Mouse (Mus musculus) embryo, embryonic 10.5 days (tissue): ENCODE results near the gene Jph4.
A peak's percentile ranks its signal among the peaks of the same experiment; 100 is the strongest.

Experiments used
- DNase-seq: peaks from one replicate; pipeline ENCODE4 v3.0.0-alpha.2; 2015; ENCODE audit warnings: low spot score

The Jph4 gene

DNA sequence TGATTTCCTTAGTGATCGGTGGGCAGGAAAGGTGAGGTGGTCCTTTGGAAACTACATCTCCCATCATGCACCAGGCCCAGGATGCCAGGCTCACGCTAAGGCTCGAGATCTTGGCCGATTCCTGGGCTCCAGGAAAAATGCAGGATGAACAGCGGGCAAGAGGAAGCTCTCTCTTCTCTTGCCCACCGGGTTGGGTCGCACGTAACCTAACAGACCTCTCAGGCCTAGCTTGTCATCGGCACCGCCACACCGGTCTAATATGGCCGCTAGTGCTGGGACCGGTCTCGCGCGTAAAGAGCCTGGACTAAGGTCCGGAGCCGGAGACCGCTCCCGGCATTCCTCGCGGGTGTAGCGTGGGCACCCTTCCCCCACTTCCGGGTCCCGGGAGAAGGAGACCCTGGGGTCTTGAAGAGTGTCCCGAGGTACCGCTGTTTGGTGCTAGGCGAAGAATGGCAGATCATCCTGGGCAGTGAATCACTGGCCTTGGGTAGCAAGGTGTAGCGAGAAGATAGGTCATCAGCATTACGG, 22.0 kb downstream of the Jph4 start, which contains the start of gene Thtpa:
TSS of gene Thtpa (plus strand) at position 81 of the 528 bp plus-strand sequence.
- peak; percentile 89 for DNase-seq

DNA sequence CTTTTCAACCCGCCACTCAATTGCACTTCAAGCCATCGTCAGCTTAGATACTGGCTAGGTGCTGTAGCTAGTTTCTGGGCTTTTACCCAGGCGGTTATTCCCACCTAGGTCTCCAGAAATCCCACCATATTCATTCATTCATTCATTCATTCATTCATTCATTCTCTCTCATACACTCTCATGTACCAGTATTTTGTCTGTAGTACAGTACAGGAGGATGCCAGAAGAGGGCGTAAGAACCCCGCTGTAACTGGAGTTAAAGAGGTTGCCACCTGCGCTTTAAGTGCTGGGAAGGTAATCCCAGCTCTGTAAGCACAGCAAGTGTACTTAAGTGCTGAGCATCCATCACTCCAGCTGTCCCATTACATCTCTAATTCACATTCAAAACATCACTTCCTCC, 22.8 kb downstream of the Jph4 start:
- no peak for DNase-seq

DNA sequence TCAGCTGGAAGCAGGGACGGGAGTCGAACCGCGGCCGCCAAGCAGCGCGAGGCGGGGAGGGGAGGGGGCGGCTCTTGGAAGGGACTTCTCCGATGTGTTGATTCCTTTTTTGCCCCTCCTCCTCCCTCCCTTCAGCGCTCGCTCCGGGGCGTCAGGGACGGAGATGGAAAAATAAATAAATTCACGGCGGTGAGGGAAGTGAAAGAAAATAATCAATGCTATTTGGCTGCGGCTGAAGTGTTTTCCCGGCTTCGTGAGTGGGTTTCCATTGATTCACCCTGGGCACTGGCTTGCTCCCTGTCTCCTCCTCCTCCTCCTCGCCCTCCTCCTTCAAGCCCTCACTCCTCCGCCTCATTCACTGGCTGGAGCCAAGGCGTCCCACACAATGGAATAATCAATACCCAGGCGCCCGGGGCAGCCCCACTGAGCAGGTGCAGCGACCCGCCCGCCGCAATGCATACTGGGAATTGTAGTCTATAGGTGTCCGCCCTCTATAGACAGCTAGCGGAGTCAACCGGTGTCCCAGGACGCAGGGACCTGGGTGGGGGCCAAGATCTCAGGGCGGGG, 24.6 kb downstream of the Jph4 start, which contains the start of gene Zfhx2:
TSS of gene Zfhx2 (minus strand) at position 314 of the 567 bp plus-strand sequence.
- peak; percentile 97 for DNase-seq

DNA sequence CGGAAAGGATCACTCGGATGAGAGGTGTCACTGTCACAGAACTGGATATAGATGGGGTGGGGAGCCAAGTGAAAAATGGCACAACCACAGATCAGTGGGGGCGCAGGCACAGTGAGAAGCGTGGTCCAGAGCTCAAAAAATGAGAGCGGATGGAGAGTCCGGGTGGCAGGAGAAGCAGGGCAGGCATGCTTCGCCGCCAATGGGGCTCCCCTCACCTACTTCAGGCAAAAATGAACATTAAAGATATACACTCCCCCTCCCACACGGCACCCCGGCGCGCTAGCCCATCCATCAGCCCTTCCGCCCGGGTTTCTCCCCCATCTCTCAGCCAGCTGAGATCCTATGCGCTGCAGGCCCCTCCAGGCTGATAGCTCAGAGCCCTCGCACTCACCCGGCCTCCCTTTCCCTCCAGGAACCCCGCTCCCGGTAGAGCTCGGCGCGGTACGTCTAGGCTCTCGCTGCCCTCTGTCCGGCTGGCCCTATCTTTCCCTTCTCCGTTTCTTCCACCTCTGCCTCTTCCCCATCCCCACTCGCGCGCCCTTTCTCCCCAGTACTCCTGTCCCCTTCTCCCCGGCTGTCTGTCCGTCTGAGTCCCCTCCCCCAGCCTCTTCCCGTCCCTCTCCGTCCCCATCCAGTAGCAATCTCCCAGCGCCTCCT, 25.4 kb downstream of the Jph4 start:
- no peak for DNase-seq

DNA sequence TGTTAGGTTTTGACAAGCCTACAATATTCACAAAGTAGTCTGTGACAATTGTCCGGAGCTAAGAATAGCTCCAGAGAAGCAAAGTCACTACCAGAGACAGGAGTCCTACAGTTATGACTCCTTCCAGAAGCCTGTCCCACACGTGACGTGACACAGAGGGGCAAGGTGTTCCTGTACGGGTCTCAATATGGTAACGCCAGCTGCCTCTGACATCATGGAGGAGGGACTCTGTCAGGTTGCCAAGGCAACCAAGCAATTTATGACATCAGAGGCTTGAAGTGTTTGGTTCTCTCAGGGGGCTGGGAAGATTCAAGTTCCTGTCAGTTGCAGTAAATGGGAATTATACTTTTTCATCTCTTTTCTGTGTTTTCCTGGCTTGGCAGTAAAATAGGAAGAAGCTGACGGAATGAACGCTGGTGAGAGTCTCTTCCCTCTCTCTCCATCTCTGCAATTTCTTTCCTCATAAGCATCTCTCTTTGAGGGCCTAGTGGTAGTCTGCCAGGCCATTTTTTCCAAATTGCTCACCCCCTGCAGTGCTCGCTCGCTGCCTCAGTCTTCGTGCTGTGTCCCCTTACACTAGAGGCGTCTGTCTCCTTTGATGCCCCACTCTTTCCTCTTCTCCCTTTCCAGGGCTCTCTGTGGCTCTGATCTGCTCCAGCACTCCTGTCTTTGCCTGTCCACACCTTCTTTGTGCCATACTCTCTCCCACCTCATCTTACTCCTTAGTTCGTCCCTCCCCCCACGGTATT, 27.4 kb downstream of the Jph4 start:
- DNase-seq = peak; percentile 49

DNA sequence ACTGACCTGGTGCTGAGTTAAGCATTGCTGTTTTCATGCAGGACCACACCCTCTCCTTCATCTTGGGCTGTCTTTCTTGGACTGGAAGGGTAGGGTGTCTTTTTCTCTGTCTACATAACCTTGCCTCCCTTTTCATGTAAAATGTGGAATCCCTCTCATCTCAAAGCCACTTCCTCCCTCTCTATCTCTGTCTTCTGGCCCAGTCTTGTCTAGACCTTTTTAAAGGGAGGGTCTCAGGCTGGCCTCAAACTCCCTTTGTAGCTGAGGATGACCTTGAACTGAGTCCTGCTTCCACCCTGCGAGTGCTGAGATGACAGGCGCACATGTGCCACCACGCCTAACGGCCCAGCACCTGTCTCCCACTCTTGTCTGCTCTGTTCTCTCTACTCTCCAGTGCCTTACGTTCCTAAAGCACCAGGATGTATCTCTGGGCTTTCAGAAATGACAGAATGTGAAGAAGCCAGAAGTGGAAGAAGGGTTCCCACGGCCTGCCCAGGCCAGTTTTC, 30.7 kb downstream of the Jph4 start:
- no peak for DNase-seq

DNA sequence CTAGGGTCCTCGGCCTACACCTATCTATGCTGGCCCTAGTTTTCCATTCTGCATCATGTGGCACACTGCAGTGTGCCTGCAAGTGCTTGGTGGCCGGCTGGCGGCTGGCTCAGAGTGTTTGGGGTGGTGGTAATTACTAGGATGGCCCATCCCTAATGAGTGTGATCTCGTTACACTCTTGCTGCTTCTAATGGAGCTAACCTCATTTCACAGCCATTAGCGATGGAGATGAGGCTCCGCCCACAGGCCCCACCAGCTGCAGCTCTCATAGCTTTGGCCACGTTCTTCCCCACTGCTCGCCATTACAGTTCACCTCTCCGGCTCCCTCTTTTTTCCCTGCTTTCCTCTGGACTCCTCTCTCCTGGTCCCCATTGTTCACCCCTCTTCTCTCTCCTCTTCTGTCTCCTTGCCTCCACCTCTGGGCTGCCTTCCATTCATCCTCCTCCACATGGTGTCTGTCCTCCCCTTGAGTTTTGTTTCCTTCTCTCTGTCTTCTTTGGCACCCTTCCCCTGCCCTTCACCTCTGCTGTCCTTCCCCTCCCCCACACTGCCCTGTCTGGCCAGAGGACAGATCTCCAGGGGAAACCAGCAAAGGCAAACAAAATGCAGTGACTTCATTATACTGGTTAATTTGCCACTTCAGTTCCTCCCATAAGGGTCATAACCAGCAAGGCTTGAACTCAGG, 31.3 kb downstream of the Jph4 start:
- no peak for DNase-seq

DNA sequence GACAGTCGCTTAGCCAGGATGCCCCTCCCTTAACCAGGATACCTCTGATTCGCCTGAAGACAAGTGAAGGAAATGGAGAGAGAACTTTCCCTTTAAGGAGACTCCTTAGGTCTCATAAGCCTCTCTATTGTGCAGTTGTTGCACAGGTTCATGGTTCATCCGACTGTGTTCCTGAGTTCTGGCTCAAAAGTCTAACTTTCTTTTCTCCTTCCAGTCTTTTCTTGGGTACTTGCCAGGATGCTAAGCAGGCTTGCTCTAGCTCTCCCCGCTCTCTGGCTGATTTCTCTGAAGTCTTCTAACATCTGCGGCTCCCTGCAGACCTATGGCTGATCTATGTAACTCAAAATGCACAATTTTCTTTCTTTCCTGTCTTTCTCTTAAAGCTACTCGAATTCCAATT, 33.3 kb downstream of the Jph4 start:
- DNase-seq = no peak

DNA sequence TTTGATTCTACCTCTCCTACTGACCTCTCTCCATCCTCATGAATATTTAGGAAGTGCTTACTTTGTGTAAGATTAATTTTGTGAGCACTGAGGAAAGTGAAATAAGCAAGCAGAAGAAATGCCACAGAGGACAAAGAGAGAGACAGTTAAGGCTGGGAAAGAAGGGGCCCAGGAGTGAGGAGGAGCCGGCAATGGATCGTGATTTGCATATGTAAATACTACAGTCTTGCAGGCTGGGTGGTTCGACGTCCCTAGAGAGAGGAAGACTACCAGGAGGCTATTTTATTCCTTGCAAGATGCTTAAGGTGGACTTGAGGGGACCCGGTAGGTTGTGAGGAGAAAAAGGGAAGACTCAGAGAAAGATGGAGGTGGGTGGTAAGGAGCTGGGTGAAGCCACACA, 35.6 kb downstream of the Jph4 start:
- DNase-seq = no peak

DNA sequence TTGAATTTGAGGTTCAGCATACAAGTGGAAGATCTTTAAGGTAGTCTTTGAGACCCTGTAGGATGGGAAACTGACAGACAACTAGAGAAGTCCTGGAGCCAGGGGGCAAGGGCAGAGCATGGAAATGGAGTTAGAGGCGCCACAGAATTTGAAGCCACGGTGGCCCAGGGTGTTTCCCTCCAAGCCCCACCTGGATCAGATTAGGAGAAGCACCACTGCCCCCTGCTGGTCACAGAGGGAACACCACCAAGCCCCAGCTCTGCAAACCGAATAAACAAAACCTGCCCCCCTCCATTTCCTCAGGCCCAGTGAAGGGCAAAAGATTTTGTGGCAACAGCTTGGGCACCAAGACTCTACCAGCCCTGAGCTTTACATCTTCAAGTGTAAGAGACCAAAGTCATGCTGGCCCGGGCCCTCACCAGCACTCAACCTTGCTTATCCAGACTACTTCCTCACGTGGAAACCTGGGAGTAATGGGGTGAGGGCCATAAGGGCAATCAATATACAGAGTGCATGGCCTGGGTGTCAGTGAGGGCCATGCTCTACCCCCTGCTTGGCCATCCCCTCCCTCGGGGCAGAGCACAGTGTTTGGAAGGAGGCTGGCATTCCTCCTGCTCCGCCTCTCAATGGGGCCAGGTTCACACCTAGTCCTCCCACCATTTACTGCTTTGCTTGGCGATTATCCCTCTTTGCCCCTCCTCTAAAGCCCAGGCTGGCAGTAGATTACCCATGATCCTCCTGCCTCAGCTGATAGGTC, 37.3 kb downstream of the Jph4 start:
- peak; percentile 90 for DNase-seq

DNA sequence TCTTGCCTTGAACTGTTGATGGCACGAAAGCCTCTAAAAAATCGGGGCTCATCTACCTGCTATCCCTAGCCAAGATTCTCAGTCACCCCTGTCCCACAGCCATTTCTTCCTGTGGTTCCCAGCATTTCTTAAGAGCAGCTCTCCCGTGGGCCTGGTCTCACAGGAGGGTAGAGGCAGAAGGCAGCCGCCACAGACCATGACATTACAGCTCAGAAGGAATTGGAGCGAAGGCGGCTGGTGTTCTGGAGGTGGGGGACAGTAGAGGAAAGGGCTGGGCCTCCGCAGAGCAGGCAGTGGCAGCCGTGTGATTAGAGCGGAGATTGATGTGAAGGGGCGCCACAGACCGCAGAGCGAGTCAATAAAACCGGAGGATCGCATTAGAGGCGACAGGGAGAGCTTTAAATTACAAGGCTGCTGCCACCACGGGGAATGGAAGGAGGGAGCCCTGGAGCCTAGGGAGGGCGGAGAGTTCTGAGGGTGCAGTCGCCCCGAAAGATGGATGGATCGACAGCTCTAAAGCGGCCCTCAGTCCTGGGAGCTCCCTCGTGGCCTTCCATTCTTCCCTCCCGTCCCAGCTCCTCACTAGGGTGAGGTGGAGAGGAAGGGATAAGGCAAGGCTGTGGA, 38.3 kb downstream of the Jph4 start:
- DNase-seq = peak; percentile 68

DNA sequence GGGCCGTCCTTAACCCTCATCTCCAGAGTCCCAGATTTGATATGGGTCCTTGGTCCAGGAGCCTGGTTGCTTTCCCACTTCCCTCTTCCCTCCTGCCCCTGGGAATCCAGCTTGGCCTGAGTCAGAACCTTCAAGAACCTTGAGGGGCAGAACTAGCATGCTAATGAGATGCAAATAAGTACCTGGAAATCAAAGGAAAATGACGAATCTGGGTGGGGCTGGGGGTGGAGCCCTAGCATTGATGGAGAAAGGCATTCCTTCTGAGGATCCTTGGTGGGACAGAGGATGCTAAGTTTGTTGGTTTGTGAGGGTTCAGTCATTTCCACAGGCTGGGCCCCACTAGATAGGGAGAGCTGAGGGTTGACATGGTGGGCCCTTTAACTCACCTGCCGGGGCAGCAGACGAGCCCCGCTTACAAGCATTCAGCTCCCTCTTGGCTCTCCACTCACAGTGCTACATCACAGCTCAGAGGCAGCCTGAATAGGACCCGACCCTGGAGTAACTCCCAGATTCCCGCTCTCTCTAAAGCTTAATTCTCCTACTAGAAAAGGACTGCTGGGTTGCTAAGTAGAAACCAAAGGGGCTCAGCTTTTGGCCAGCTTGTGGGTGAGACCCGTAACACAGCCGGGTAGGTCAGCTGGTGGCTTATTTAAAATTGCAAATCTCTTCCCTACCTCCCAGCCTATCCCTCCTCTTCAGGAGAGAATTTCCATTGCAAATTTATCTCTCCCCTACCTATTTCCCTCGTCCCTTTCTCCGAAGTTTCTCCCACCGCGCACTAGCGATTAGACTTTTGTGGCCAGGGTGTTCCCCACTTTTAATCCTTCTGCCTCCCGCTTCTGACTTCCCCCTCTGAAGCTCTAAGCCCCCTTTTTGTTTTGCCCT, 39.0 kb downstream of the Jph4 start:
- no peak for DNase-seq

DNA sequence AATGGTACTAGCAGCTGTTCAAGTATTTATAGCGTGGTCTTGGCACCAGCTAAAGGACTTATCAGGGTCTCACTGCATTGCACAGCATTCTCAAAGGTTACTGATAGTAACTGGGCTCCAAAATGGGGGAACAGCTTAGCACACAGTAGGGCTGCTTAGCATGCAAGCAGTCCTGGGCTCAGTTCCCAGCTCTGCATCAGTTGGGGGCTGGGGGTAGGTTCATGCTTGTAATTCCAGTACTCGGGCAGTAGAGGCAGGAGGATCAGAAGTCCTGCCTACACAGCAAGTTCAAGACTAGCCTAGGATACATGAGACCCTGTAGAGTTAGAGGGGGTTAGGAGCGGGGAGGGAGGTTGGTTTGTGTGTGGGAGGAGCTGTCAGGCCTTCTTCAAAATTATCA, 39.8 kb downstream of the Jph4 start:
- DNase-seq = no peak

DNA sequence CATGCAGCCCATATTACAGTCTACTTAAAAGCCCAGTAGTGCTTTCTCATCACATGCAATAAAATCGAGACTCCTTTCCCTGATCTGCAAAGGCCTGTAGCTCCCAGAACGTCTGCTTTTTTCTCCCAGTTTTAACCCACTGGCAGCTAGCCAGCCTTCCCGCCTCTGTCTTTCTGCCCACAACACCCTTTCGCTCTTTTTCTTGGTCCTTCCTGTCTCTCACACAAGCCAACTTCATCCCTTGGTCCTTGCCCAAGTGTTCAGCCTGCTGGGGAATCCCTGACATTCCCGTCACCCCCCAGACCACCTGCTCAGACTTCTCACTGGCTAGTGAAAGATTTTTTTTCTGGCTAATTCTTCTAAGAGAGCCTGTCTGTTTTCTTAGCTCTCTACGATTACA, 40.5 kb downstream of the Jph4 start:
- DNase-seq = no peak

DNA sequence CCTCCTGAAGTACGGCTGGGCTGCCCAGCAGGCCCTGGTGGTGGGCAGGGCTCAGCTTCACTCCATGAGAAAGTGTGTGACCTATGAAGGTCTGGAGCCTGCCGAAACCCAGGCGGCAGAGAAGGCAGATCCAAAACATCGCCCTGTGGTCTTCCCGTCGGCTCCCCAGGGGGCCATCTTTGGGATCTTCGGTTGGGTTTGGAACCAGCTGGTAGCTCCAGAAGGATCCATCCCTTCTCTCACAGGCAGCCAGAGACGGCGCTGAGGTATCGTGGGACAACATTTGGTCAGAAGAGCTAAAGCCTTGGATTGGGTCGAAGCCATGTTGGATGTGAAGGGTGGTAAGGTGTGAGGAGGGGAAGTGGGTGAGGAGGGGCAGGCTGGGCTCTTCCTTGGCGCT, 42.3 kb downstream of the Jph4 start:
- DNase-seq = no peak

DNA sequence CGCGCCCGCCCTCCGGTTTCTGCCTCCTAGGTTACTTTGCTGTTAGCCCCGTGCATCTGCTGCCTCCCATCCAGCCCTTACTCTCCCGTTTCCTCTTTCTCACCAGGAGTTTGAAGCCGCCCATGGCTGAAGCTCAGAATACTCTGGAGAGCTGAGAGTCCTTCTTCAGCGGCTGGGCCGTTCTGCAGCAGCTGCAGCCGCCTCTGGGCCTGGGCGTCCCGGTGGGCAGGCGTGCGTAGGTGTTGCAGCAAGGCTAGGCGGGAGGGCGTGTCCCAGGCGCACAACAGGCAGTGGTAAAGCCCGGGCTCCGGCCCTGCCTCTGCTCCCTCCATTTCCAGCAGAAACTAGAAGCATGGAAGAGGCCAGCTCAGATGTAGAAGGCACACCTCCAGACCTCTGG, 45.0 kb downstream of the Jph4 start:
- no peak for DNase-seq

DNA sequence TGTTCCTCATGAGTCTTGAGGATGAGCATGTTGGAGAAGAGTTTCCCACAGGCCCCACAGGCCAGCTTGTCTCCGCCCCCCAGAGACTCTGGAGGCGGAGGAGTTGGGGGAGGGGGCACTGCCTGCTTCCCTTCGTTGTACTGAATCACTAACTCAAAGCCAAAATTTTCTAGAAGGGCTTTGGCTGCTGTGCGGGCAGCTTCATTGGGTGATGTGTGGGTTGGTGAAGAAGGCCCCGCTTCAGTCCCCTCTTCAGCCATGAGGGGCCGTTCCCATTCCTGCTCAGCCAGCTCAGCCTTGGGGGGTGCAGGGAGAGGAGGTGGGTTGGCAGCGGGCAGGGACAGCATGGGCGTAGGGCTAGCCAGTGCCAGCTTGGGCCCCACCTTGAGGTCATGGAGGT, 50.7 kb downstream of the Jph4 start:
- no peak for DNase-seq

DNA sequence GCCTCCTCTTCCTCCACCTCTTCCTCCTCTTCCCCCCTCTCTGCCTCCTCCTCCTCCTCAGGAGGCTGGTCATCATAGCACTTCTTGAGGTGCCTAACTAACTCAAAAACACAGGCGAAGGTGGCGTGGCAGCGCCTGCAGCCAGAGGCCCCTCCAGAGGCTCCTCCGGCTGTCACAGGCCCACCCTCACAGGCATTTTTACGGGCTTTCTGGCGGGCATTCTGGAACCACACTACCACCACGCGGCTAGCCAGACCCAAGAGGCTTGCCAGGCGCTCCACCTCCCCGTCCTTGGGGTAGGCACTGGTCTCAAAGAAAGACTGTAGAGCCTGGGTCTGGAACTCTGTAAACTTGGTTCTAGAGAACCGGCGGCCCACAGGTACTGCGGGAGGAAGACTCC, 51.3 kb downstream of the Jph4 start:
- DNase-seq = no peak

DNA sequence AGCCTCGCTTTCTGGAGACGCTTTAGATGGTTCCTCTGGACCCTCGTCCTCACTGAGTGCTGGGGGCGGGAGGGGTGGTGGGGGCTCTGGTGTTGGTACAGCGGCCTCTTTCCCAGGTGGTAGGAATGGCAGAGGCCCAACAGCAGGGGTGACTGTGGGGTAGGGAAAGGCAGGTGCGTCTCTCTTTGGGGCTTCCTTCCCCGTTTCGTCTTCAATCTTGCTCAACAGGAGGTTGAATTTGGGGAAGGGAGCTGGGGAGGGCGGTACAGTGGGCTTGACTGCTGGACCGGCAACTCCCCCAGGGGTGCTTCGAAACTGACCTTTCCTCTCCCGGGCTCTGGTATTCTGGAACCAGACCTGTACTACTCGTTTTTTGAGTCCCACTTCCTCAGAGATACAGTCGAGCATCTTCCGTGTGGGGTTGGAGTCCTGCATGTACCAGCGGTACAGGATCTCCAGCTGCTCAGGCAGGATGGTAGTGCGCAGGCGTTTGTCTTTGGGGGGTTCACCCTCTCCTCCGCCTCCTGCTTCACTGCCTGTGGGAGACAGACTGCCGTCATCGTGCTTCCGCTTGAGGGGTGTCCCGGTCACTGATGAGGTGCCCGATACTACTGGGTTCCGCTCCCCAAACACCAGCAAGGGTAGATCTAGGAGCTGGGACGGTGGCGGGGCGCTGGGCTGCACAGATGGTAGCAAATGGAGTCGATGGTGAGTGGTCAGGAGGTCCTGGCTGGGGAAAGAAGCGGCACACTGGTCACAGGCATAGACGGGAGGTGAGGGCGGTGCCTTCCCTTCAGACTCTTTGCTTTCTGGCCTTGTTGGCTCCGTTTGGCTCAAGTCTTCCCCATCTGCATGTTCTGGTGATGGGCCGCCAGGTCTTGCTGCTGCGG, 52.0 kb downstream of the Jph4 start:
- no peak for DNase-seq
